Mouse (Mus musculus) heart, embryonic 16.5 days (tissue): Measurements from ENCODE around the gene Efnb3. TPM values are rescaled to one million over a fixed set of nuclear protein-coding genes. Genes with fewer than 3 reads are reported as not detected.
A peak's percentile ranks its signal among the peaks of the same experiment; 100 is the strongest.

Source experiments
- ATAC-seq: fragments of 200-750 bp; cut with Nextera tagmentation; replicated peaks from 2 replicates; pipeline ENCODE4 v1.8.0; 2017; ENCODE audit warnings: moderate number of reproducible peaks; ENCODE audit not compliant: insufficient read depth, low FRiP score; ENCODE audit errors: extremely low read depth
- H3K27ac ChIP-seq: fragments of 300-500 bp; sonication (generic); 2 replicates; pipeline ENCODE4 v1.5.1; 2014; ENCODE audit warnings: mild to moderate bottlenecking, low read length, control low read depth, moderate library complexity
- H3K27me3 ChIP-seq: fragments of 300-500 bp; sonication (generic); 2 replicates; pipeline ENCODE4 v1.6.1; 2014; ENCODE audit warnings: low read length, mixed read lengths; ENCODE audit not compliant: control insufficient read depth, insufficient read depth
- H3K36me3 ChIP-seq: fragments of 300-500 bp; sonication (generic); 2 replicates; pipeline ENCODE4 v1.6.1; 2014; ENCODE audit not compliant: control insufficient read depth, insufficient read depth
- H3K4me1 ChIP-seq: fragments of 300-500 bp; sonication (generic); 2 replicates; pipeline ENCODE4 v1.6.1; 2014; ENCODE audit warnings: low read length, mixed read lengths; ENCODE audit not compliant: control insufficient read depth, insufficient read depth
- H3K4me2 ChIP-seq: fragments of 300-500 bp; sonication (generic); 2 replicates; pipeline ENCODE4 v1.6.1; 2014; ENCODE audit warnings: low read depth, mild to moderate bottlenecking, control low read depth, low read length
- H3K4me3 ChIP-seq: fragments of 300-500 bp; sonication (generic); 2 replicates; pipeline ENCODE4 v1.5.1; 2014; ENCODE audit warnings: mild to moderate bottlenecking, control low read depth, low read length
- H3K9ac ChIP-seq: fragments of 300-500 bp; sonication (generic); 2 replicates; pipeline ENCODE4 v1.6.1; 2014; ENCODE audit warnings: low read length, control low read depth
- H3K9me3 ChIP-seq: fragments of 300-500 bp; sonication (generic); replicated peaks from 2 replicates; pipeline ENCODE4 v1.6.1; 2016; ENCODE audit warnings: low read length; ENCODE audit not compliant: control insufficient read depth
- WGBS: fragments of 180-500 bp; shearing (Covaris S2); extraction: QIAGEN DNeasy Blood & Tissue Kit; methylation state at CpG from one replicate; pipeline ENCODE4 v1.1.7; 2014; 5-methylcytosine and 5-hydroxymethylcytosine counted together
- polyA plus RNA-seq: library from polyadenylated mRNA; unstranded; fragments of >200 nt; fragmentation: Nextera tagmentation; extraction: Ambion mirVana; gene quantifications from 2 replicates; pipeline ENCODE4 v1.2.1, GENCODE M21; 2015

Gene Efnb3
- 49.9 and 57.0 TPM in 2 replicates for polyA plus RNA-seq

GRCm38 (mm10) chr11:69559851-69560765, at the start of gene Efnb3:
Gene Efnb3, minus strand, starts transcription at chr11:69560205.
- H3K9me3 ChIP-seq: no peaks in the 10 kb centered on the region
- peak within 1 kb of the TSS; percentile 97 for H3K27ac ChIP-seq
- peak within 1 kb of the TSS; percentile 94 for H3K9ac ChIP-seq
- peaks cover 34% of the 10 kb centered on the region for H3K4me1 ChIP-seq
- WGBS: 4% methylated on average over 53 of the region's 59 CpGs
- peak within 1 kb of the TSS; percentile 96 for H3K4me2 ChIP-seq
- no peaks in the 10 kb centered on the region for H3K27me3 ChIP-seq
- peak within 1 kb of the TSS; percentile 78 for H3K4me3 ChIP-seq
- peak; percentile 37; the same call in 1 of the 2 replicates for ATAC-seq
- H3K36me3 ChIP-seq: peaks cover 12% of the 10 kb centered on the region

- no peak overlapping the region for H3K9ac ChIP-seq
- ATAC-seq: no peak
- WGBS: 58% methylated on average over 7 of the region's 7 CpGs
- H3K4me3 ChIP-seq: no peak overlapping the region
- H3K27ac ChIP-seq: no peak overlapping the region
- H3K4me1 ChIP-seq: peaks cover 8% of the 10 kb centered on the region
- H3K36me3 ChIP-seq: no peaks in the 10 kb centered on the region
- H3K4me2 ChIP-seq: no peak overlapping the region
- no peaks in the 10 kb centered on the region for H3K27me3 ChIP-seq
- no peaks in the 10 kb centered on the region for H3K9me3 ChIP-seq
These were observed 49.4 kb upstream of the Efnb3 start for GRCm38 (mm10) chr11:69609416-69609815.

GRCm38 (mm10) chr11:69608525-69608924, 48.5 kb upstream of the Efnb3 start:
- Histone ChIP-seq H3K27me3 (no peaks in the 10 kb centered on the region), H3K27ac (no peak overlapping the region), H3K36me3 (no peaks in the 10 kb centered on the region), H3K9me3 (no peaks in the 10 kb centered on the region), H3K9ac (no peak overlapping the region), H3K4me2 (no peak overlapping the region), H3K4me1 (peaks cover 6% of the 10 kb centered on the region), H3K4me3 (no peak overlapping the region)
- ATAC-seq: no peak
- WGBS: 74% methylated on average over 3 of the region's 3 CpGs

GRCm38 (mm10) chr11:69606832-69607231, 46.8 kb upstream of the Efnb3 start:
- Histone ChIP-seq H3K9ac (no peak overlapping the region), H3K9me3 (no peaks in the 10 kb centered on the region), H3K4me2 (no peak overlapping the region), H3K27ac (no peak overlapping the region), H3K4me3 (no peak overlapping the region), H3K4me1 (peaks cover 14% of the 10 kb centered on the region), H3K27me3 (no peaks in the 10 kb centered on the region), H3K36me3 (no peaks in the 10 kb centered on the region)
- WGBS: 71% methylated on average over 2 of the region's 2 CpGs
- no peak for ATAC-seq

GRCm38 (mm10) chr11:69606491-69606795, 46.4 kb upstream of the Efnb3 start:
- no peaks in the 10 kb centered on the region for H3K9me3 ChIP-seq
- peak overlapping the region; percentile 65 for H3K4me3 ChIP-seq
- H3K27ac ChIP-seq: no peak overlapping the region
- no peaks in the 10 kb centered on the region for H3K36me3 ChIP-seq
- no peaks in the 10 kb centered on the region for H3K27me3 ChIP-seq
- WGBS: 69% methylated on average over 2 of the region's 2 CpGs
- ATAC-seq: no peak
- peak overlapping the region; percentile 86 for H3K4me2 ChIP-seq
- H3K4me1 ChIP-seq: peaks cover 18% of the 10 kb centered on the region
- H3K9ac ChIP-seq: peak overlapping the region; percentile 55; the same call in 1 of the 2 replicates

- peaks cover 22% of the 10 kb centered on the region for H3K4me1 ChIP-seq
- H3K4me2 ChIP-seq: peak within 1 kb of the TSS; percentile 86
- 3% methylated on average over 32 of the region's 32 CpGs for WGBS
- peak within 1 kb of the TSS; percentile 76 for H3K27ac ChIP-seq
- peak; percentile 91 for ATAC-seq
- H3K27me3 ChIP-seq: no peaks in the 10 kb centered on the region
- no peaks in the 10 kb centered on the region for H3K36me3 ChIP-seq
- peak within 1 kb of the TSS; percentile 82 for H3K9ac ChIP-seq
- peak within 1 kb of the TSS; percentile 65 for H3K4me3 ChIP-seq
- H3K9me3 ChIP-seq: no peaks in the 10 kb centered on the region
These were observed 45.9 kb upstream of the Efnb3 start, which contains the start of gene Atp1b2 for GRCm38 (mm10) chr11:69605726-69606490. Gene Atp1b2, minus strand, starts transcription at chr11:69605942.

GRCm38 (mm10) chr11:69604795-69605664, 45.0 kb upstream of the Efnb3 start:
- Histone ChIP-seq H3K9me3 (no peaks in the 10 kb centered on the region), H3K27me3 (no peaks in the 10 kb centered on the region), H3K4me1 (peaks cover 31% of the 10 kb centered on the region), H3K4me3 (peak overlapping the region; percentile 65), H3K36me3 (no peaks in the 10 kb centered on the region), H3K27ac (peak overlapping the region; percentile 76), H3K4me2 (peak overlapping the region; percentile 86), H3K9ac (peak overlapping the region; percentile 82)
- WGBS: under 1% methylated on average over 71 of the region's 73 CpGs
- peak; percentile 52 for ATAC-seq

- peak overlapping the region; percentile 65 for H3K4me3 ChIP-seq
- no peaks in the 10 kb centered on the region for H3K27me3 ChIP-seq
- H3K9ac ChIP-seq: peak overlapping the region; percentile 82
- WGBS: 51% methylated on average over 3 of the region's 3 CpGs
- H3K27ac ChIP-seq: peak overlapping the region; percentile 76
- H3K36me3 ChIP-seq: no peaks in the 10 kb centered on the region
- peaks cover 36% of the 10 kb centered on the region for H3K4me1 ChIP-seq
- H3K9me3 ChIP-seq: no peaks in the 10 kb centered on the region
- H3K4me2 ChIP-seq: peak overlapping the region; percentile 86
- no peak for ATAC-seq
These were observed 44.3 kb upstream of the Efnb3 start for GRCm38 (mm10) chr11:69604347-69604746.
